Mouse (Mus musculus): Measurements from ENCODE around the gene Gm10401. TPM values are rescaled to one million over a fixed set of nuclear protein-coding genes. Genes with fewer than 3 reads are reported as not detected.

Gene Gm10401
- polyA plus RNA-seq, 1 experiment from 2014 or later, result 40.9 TPM

GRCm38 (mm10) chr5:115133358-115134066 is 35.4 kb upstream of the Gm10401 start:
- Histone ChIP-seq H3K27ac (no peak overlapping the region), H3K36me3 (ENCODE audit: poor library complexity, severe bottlenecking) (peaks cover 18% of the 10 kb centered on the region), H3K27me3 (no peaks in the 10 kb centered on the region), H3K4me3 (peak overlapping the region; percentile 89), H3K4me2 (peak overlapping the region; percentile 92), H3K4me1 (peaks cover 19% of the 10 kb centered on the region), H3K9me3 (replicated peaks) (no peaks in the 10 kb centered on the region), H3K9ac (peak overlapping the region; percentile 89)
- ATAC-seq, result no peak
- whole genome bisulfite sequencing, result 58% methylated on average over 6 of the region's 6 CpGs

DNA sequence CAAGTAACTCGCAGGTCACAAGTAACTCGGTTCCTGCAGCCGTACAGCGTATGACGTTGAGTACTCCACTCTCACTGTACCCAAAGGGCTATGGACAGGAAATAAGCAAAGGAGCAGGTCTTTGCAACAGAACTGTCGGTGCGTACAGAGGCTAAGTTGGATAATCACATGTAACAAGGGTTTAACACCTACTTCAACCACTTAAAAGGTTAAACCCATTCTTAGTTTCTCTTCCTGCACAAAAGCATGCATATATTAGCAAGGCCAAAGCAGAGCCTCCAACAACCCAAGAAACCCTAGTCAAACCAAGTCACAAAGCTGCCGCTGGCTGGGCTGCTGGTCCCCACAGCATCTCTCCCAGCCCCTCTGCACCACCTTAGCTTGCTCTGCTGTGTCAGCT is 34.4 kb upstream of the Gm10401 start:
- Histone ChIP-seq H3K4me2 (peak overlapping the region; percentile 92), H3K4me1 (peaks cover 19% of the 10 kb centered on the region), H3K9me3 (replicated peaks) (no peaks in the 10 kb centered on the region), H3K4me3 (no peak overlapping the region), H3K27ac (no peak overlapping the region), H3K9ac (peak overlapping the region; percentile 89; the same call in 1 of the 2 replicates), H3K36me3 (ENCODE audit: poor library complexity, severe bottlenecking) (peaks cover 28% of the 10 kb centered on the region), H3K27me3 (no peaks in the 10 kb centered on the region)
- no peak for ATAC-seq
- WGBS, result 92% methylated on average over 8 of the region's 8 CpGs

- no peak for ATAC-seq
- Histone ChIP-seq H3K9me3 (replicated peaks) (no peaks in the 10 kb centered on the region), H3K27me3 (no peaks in the 10 kb centered on the region), H3K9ac (no peak overlapping the region), H3K27ac (no peak overlapping the region), H3K4me3 (no peak overlapping the region), H3K36me3 (ENCODE audit: poor library complexity, severe bottlenecking) (peaks cover 53% of the 10 kb centered on the region), H3K4me2 (no peak overlapping the region), H3K4me1 (peaks cover 33% of the 10 kb centered on the region)
- 82% methylated on average over 6 of the region's 6 CpGs for WGBS
Measured at GRCm38 (mm10) chr5:115129328-115129727, 31.2 kb upstream of the Gm10401 start.

- 94% methylated on average over 22 of the region's 22 CpGs for WGBS
- H3K4me2 ChIP-seq, result no peak overlapping the region
- ATAC-seq, result no peak
- H3K9me3 ChIP-seq (replicated peaks), result no peaks in the 10 kb centered on the region
- peaks cover 17% of the 10 kb centered on the region for H3K4me1 ChIP-seq
- no peaks in the 10 kb centered on the region for H3K27me3 ChIP-seq
- H3K9ac ChIP-seq, result no peak overlapping the region
- no peak overlapping the region for H3K4me3 ChIP-seq
- H3K36me3 ChIP-seq (ENCODE audit: poor library complexity, severe bottlenecking), result peaks cover 69% of the 10 kb centered on the region
- H3K27ac ChIP-seq, result no peak overlapping the region
Measured at GRCm38 (mm10) chr5:115127421-115128179, 29.5 kb upstream of the Gm10401 start.

DNA sequence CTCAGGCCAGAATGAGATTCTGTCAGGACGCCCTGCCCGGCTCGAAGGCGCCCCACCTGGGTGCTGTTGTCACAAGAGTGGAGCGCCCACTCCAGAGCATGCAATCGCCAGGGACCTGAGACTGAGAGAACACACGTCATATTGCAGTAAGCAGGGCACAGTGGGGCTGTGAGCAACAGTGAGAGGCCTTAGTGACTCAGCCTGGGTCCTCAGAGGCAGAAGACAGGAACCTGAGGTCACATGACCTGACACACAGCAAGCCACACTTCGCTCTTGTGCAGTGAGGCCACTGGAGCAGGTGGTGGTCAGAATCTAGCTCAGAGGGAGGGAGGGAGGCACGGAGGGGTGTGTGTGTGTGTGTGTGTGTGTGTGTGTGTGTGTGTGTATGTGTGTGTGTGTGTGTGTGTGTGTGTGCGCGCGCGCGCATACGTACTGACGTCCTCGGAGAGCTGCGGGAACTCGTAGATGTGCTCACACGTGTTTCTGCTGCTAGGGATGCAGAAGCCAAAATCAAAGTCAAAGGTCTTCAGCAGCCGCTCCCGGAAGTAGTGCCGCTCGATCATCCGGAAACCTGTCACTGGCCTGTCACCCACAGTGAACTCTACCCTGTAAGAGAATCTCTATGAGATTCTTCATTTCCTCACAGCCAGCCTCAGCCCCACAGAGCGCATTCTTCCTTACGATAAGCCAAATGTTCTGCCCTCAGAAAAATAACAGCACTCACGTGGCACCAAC is 28.6 kb upstream of the Gm10401 start:
- no peak for ATAC-seq
- Histone ChIP-seq H3K4me2 (no peak overlapping the region), H3K4me1 (peaks cover 14% of the 10 kb centered on the region), H3K27me3 (no peaks in the 10 kb centered on the region), H3K4me3 (no peak overlapping the region), H3K27ac (no peak overlapping the region), H3K9me3 (replicated peaks) (no peaks in the 10 kb centered on the region), H3K9ac (no peak overlapping the region), H3K36me3 (ENCODE audit: poor library complexity, severe bottlenecking) (peaks cover 78% of the 10 kb centered on the region)
- WGBS, result 92% methylated on average over 22 of the region's 28 CpGs

DNA sequence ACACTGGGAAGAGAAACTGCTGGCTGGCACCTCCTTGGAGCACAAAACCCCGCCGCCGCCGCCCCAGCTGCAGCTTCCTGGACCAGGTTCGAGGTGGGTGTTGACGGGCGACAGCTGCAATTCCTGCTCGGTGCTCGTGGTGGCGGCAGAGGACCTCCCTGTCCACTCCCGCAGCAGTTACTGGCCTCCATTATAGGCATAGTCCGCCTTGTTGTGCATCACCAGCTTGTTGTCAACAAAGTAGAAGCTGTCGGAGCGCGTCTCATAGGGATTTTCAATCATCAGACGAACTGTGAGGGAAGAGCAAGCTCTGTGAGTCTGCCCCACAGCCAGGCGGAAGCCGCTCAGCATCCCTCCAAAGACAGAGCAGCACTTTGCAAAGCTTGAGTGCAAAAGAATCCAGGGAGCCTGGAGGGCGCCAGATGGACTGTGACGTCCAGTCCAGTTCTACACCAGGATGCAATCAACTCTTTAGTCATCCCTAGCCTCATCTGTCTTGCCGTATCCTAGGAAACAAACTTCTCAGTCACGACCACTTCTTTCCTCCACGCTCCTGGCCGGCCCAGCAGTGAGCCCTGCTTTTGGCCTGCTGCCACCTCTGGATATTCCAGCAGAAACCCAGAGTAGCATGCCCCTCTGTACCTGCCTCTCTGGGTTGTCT is 27.2 kb upstream of the Gm10401 start:
- peak overlapping the region; percentile 5; the same call in 1 of the 2 replicates for H3K4me2 ChIP-seq
- ATAC-seq, result peak; percentile 79
- peak overlapping the region; percentile 30 for H3K9ac ChIP-seq

DNA sequence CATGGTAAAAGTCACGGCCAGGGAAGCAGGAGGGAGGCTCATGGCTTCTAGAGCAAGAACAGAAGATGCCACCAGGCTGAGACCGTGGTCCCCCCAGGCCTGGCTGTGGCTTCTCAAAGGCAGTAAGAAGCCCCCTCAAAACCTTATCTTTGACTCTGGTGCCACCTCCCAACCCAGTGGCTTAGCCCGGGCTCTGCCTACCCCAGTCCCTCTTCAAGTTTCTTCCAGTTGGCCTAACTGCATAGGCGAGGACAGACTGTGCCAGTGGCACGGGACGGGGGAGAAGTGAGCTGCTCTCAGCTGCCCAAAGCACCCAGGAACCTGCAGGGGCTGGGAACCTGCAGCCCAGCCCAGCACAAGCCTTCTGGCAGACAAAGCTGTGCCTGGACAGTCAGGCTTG is 26.6 kb upstream of the Gm10401 start:
- ATAC-seq, result 0 out of 2 replicates have a peak, but pooled peaks have one; percentile 5
- H3K4me3 ChIP-seq, result no peak overlapping the region
- 96% methylated on average over 6 of the region's 6 CpGs for WGBS
- H3K9me3 ChIP-seq (replicated peaks), result no peaks in the 10 kb centered on the region
- no peak overlapping the region for H3K4me2 ChIP-seq
- H3K27ac ChIP-seq, result no peak overlapping the region
- peaks cover 71% of the 10 kb centered on the region for H3K36me3 ChIP-seq (ENCODE audit: poor library complexity, severe bottlenecking)
- no peak overlapping the region for H3K9ac ChIP-seq
- no peaks in the 10 kb centered on the region for H3K27me3 ChIP-seq
- peaks cover 18% of the 10 kb centered on the region for H3K4me1 ChIP-seq

More for the DNA sequence above, 27.2 kb upstream of the Gm10401 start:
- Histone ChIP-seq H3K36me3 (ENCODE audit: poor library complexity, severe bottlenecking) (peaks cover 77% of the 10 kb centered on the region), H3K4me3 (no peak overlapping the region), H3K9me3 (replicated peaks) (no peaks in the 10 kb centered on the region), H3K4me1 (peaks cover 18% of the 10 kb centered on the region), H3K27ac (peak overlapping the region; percentile 57), H3K27me3 (no peaks in the 10 kb centered on the region)
- WGBS, result 24% methylated on average over 24 of the region's 24 CpGs

GRCm38 (mm10) chr5:115120978-115121377 is 22.9 kb upstream of the Gm10401 start:
- WGBS, result 71% methylated on average over 5 of the region's 5 CpGs
- H3K4me3 ChIP-seq, result no peak overlapping the region
- peaks cover 32% of the 10 kb centered on the region for H3K4me1 ChIP-seq
- H3K4me2 ChIP-seq, result no peak overlapping the region
- no peaks in the 10 kb centered on the region for H3K27me3 ChIP-seq
- no peaks in the 10 kb centered on the region for H3K9me3 ChIP-seq (replicated peaks)
- H3K27ac ChIP-seq, result no peak overlapping the region
- H3K9ac ChIP-seq, result no peak overlapping the region
- peaks cover 48% of the 10 kb centered on the region for H3K36me3 ChIP-seq (ENCODE audit: poor library complexity, severe bottlenecking)
- no peak for ATAC-seq

DNA sequence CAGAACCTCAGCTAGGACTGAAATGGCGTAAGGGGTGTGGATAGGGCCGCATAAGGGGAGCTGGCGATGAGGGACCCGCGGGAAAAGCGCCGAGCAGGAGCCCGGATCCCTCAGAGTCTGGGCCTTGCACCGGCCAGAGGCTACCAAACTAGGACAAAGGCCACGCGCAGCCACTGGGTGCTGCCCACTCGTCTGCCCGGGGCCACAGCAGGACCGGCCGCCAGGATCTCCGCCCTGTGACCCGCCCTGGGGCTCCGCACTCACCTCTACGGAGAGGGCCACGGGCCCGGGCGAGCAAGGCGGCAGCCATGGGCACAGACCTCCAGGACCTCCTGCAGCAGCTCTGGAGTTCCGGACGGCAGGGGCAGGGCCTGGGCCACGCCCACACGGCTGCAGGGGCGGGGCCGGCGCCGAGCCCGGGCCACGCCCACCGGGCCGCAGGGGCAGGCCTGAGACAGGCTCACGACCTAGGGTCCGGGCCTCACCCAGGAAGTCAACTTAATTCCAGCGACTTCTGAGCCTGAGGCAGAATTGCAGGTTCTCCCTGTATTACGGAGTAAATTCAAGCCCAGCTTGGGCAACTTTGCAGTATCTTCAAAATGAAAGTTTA is 21.0 kb upstream of the Gm10401 start, which contains the start of gene Acads:
Acads (minus strand) TSS at position 386 of the 610 bp plus-strand sequence.
- peak within 1 kb of the TSS; percentile 69 for H3K4me3 ChIP-seq
- no peaks in the 10 kb centered on the region for H3K27me3 ChIP-seq
- WGBS, result under 1% methylated on average over 38 of the region's 39 CpGs
- H3K4me2 ChIP-seq, result peak within 1 kb of the TSS; percentile 79
- H3K4me1 ChIP-seq, result peaks cover 20% of the 10 kb centered on the region
- H3K27ac ChIP-seq, result no peak within 1 kb of the TSS; the same call in 1 of the 2 replicates
- peak within 1 kb of the TSS; percentile 80 for H3K9ac ChIP-seq
- H3K9me3 ChIP-seq (replicated peaks), result no peaks in the 10 kb centered on the region
- H3K36me3 ChIP-seq (ENCODE audit: poor library complexity, severe bottlenecking), result peaks cover 37% of the 10 kb centered on the region
- peak; percentile 89 for ATAC-seq

DNA sequence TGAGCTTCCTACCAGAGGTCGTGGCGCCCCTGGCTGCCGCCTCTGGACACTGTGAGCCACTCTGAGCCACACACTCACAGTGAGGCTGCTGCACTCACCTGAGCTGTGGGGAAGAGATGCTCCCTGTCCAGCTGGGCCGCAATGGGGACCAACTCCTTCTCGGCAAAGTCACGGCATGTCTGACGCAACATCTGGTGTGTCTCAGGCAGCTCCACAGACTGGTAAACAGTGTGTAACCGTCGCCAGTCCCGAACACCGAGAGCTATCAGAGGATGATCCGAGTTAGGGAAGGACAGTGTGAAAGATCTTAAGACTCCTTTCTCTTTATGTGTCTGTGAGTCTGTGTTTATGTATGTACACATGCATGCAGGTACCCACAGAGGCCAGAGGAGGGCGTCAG is 19.4 kb upstream of the Gm10401 start:
- H3K4me1 ChIP-seq, result peaks cover 20% of the 10 kb centered on the region
- H3K9ac ChIP-seq, result no peak overlapping the region
- no peaks in the 10 kb centered on the region for H3K27me3 ChIP-seq
- peaks cover 28% of the 10 kb centered on the region for H3K36me3 ChIP-seq (ENCODE audit: poor library complexity, severe bottlenecking)
- no peak overlapping the region for H3K27ac ChIP-seq
- no peaks in the 10 kb centered on the region for H3K9me3 ChIP-seq (replicated peaks)
- H3K4me3 ChIP-seq, result no peak overlapping the region
- no peak for ATAC-seq
- H3K4me2 ChIP-seq, result no peak overlapping the region
- WGBS, result 94% methylated on average over 13 of the region's 13 CpGs

DNA sequence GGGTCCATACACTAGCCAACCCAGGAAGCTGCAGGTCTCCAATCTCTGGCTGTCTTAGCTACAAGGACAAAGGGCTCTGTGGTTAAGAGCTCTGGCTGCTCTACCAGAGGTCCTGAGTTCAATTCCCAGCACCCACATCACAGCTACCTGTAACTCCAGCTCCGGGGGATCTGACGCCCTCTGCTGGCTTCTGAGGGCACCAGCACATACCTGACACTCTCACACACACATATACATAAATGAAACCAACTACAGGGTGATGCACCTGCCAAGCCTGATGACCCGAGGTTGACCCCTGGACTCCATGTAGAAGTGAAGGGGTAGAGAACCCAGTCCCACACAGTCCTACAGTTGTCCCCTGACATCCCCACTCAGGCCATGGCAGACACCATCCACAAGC is 18.3 kb upstream of the Gm10401 start:
- no peak overlapping the region for H3K9ac ChIP-seq
- H3K4me2 ChIP-seq, result no peak overlapping the region
- H3K27me3 ChIP-seq, result no peaks in the 10 kb centered on the region
- H3K36me3 ChIP-seq (ENCODE audit: poor library complexity, severe bottlenecking), result peaks cover 31% of the 10 kb centered on the region
- peaks cover 20% of the 10 kb centered on the region for H3K4me1 ChIP-seq
- H3K4me3 ChIP-seq, result no peak overlapping the region
- H3K27ac ChIP-seq, result no peak overlapping the region
- no peaks in the 10 kb centered on the region for H3K9me3 ChIP-seq (replicated peaks)
- whole genome bisulfite sequencing, result 86% methylated on average over 3 of the region's 3 CpGs
- ATAC-seq, result no peak

Measured in forebrain, embryonic 13.5 days (tissue).